Comparison of ENCODE assay signal across 26 mouse cellular contexts in genomic region chr1:174051515-174051914, GRCm38 (mm10). TPM values are rescaled to one million over a fixed set of nuclear protein-coding genes. Genes with fewer than 3 reads are reported as not detected.
"Had no signal": no experiment of that assay in that cellular context is flagged by ENCODE, and none has a peak within 500 bp of the region (broad histone marks: within the 10 kb centered on the region; RNA-seq: fewer than 3 reads in every experiment).

No protein-coding gene starts in this region.

- H3K9me3 ChIP-seq: liver, embryonic 15.5 days; lung, embryonic 15.5 days; megakaryocyte, embryonic 14.5 days; midbrain, embryonic 13.5 days; midbrain, embryonic 15.5 days; neural tube, embryonic 12.5 days had no signal

- ATAC-seq: liver, postnatal 0 days; midbrain, embryonic 13.5 days; midbrain, embryonic 15.5 days had no signal

- DNase-seq: liver, postnatal 0 days; lung, adult 2 months; lung, postnatal 14 days; lung, postnatal 36 days; right cerebral cortex, postnatal 14 days; spleen, adult 18-20 months; thymus, adult 18-20 months; thymus, postnatal 14 days; thymus, postnatal 36 days had no signal

- H3K27ac ChIP-seq: liver, embryonic 15.5 days; lung, embryonic 15.5 days; macrophage; midbrain, embryonic 13.5 days; midbrain, embryonic 15.5 days; neural tube, embryonic 12.5 days had no signal

- H3K4me2 ChIP-seq: liver, embryonic 15.5 days; lung, embryonic 15.5 days; midbrain, embryonic 11.5 days; midbrain, embryonic 13.5 days; midbrain, embryonic 15.5 days; neural tube, embryonic 12.5 days had no signal

- H3K4me3 ChIP-seq: liver, embryonic 15.5 days; lung, embryonic 15.5 days; megakaryocyte, embryonic 14.5 days; midbrain, embryonic 13.5 days; midbrain, embryonic 15.5 days; neural tube, embryonic 12.5 days had no signal

- H3K4me1 ChIP-seq: liver, embryonic 15.5 days; lung, embryonic 15.5 days; megakaryocyte, embryonic 14.5 days; midbrain, embryonic 13.5 days; midbrain, embryonic 15.5 days; neural tube, embryonic 12.5 days had no signal

- H3K36me3 ChIP-seq: liver, embryonic 15.5 days; lung, embryonic 15.5 days; midbrain, embryonic 13.5 days; midbrain, embryonic 15.5 days; neural tube, embryonic 12.5 days had no signal

- H3K9ac ChIP-seq: liver, embryonic 15.5 days; liver, postnatal 0 days; lung, embryonic 15.5 days; midbrain, embryonic 13.5 days; midbrain, embryonic 15.5 days; neural tube, embryonic 12.5 days had no signal

- H3K27me3 ChIP-seq: liver, embryonic 15.5 days; lung, embryonic 15.5 days; megakaryocyte, embryonic 14.5 days; midbrain, embryonic 13.5 days; midbrain, embryonic 15.5 days; neural tube, embryonic 12.5 days had no signal

RNA-seq across cellular contexts. Expression of gene Olfr432, which starts 2.5 kb away (rescaled TPM):
- total RNA-seq: midbrain, postnatal 0 days; neutrophil, adult 5-6 weeks had no signal
- polyA plus RNA-seq: liver, embryonic 15.5 days; liver, postnatal 0 days; lung, embryonic 15.5 days; macrophage; midbrain, embryonic 11.5 days; midbrain, embryonic 13.5 days; midbrain, embryonic 15.5 days; midbrain, postnatal 0 days; neural tube, embryonic 12.5 days; neural tube, embryonic 14.5 days; stomach, embryonic 14.5 days; stomach, embryonic 16.5 days; thymus, postnatal 0 days had no signal

RNA-seq across cellular contexts. Expression of gene Olfr433, which starts 11.0 kb away (rescaled TPM):
- total RNA-seq: midbrain, postnatal 0 days; monocyte, adult 5-6 weeks had no signal
- polyA plus RNA-seq: lung, embryonic 15.5 days; midbrain, embryonic 11.5 days; midbrain, embryonic 13.5 days; midbrain, embryonic 15.5 days; midbrain, postnatal 0 days; neural tube, embryonic 12.5 days; neural tube, embryonic 14.5 days; stomach, embryonic 14.5 days had no signal

RNA-seq across cellular contexts. Expression of gene Olfr430, which starts 14.9 kb away (rescaled TPM):
- total RNA-seq: megakaryocyte progenitor cell, adult 5-6 weeks; midbrain, postnatal 0 days; monocyte, adult 5-6 weeks; neutrophil, adult 5-6 weeks had no signal
- polyA plus RNA-seq: liver, embryonic 15.5 days; liver, postnatal 0 days; lung, adult 2 months; lung, embryonic 15.5 days; macrophage; midbrain, embryonic 11.5 days; midbrain, embryonic 13.5 days; midbrain, embryonic 15.5 days; midbrain, postnatal 0 days; neural tube, embryonic 12.5 days; neural tube, embryonic 14.5 days; small intestine, adult 2 months; stomach, embryonic 14.5 days; stomach, embryonic 16.5 days; thymus, postnatal 0 days had no signal

RNA-seq across cellular contexts. Expression of gene Ifi205, which starts 19.9 kb away (rescaled TPM):
- polyA plus RNA-seq: midbrain, embryonic 11.5 days; midbrain, embryonic 13.5 days; midbrain, postnatal 0 days; neural tube, embryonic 12.5 days; neural tube, embryonic 14.5 days had no signal

RNA-seq across cellular contexts. Expression of gene Olfr429, which starts 32.6 kb away (rescaled TPM):
- total RNA-seq: megakaryocyte progenitor cell, adult 5-6 weeks; midbrain, postnatal 0 days; monocyte, adult 5-6 weeks; neutrophil, adult 5-6 weeks had no signal
- polyA plus RNA-seq: liver, embryonic 15.5 days; liver, postnatal 0 days; lung, adult 2 months; lung, embryonic 15.5 days; macrophage; midbrain, embryonic 11.5 days; midbrain, embryonic 13.5 days; midbrain, embryonic 15.5 days; neural tube, embryonic 12.5 days; neural tube, embryonic 14.5 days; small intestine, adult 2 months; stomach, embryonic 14.5 days; stomach, embryonic 16.5 days; thymus, postnatal 0 days had no signal
